Mouse (Mus musculus): ENCODE measurements around the gene Cd24a. TPM values are rescaled to one million over a fixed set of nuclear protein-coding genes. Genes with fewer than 3 reads are reported as not detected.

The Cd24a gene
- polyA plus RNA-seq, 1 experiment from 2014 or later: 938 TPM

GRCm38 (mm10) chr10:43578754-43579380, 783 bp downstream of the Cd24a start:
- Histone ChIP-seq H3K4me3 (ENCODE audit: low read depth, low read length) (peak overlapping the region; percentile 94), H3K36me3 (ENCODE audit: control insufficient read depth, insufficient read depth) (peaks cover 35% of the 10 kb centered on the region), H3K9ac (ENCODE audit: low read depth, low read length) (peak overlapping the region; percentile 99), H3K27ac (ENCODE audit: low read length) (peak overlapping the region; percentile 98), H3K4me2 (ENCODE audit: low read depth, low read length) (peak overlapping the region; percentile 87), H3K9me3 (replicated peaks; ENCODE audit: control insufficient read depth, low read length) (no peaks in the 10 kb centered on the region), H3K27me3 (ENCODE audit: control insufficient read depth, insufficient read depth, low read depth, low read length) (no peaks in the 10 kb centered on the region), H3K4me1 (ENCODE audit: control insufficient read depth, low read depth, low read length) (peaks cover 34% of the 10 kb centered on the region)
- WGBS (ENCODE audit: insufficient replicate concordance): under 1% methylated on average over 64 of the region's 65 CpGs
- peak; percentile 83 for ATAC-seq (ENCODE audit: low read depth)

GRCm38 (mm10) chr10:43579381-43580261, 1.5 kb downstream of the Cd24a start:
- Histone ChIP-seq H3K4me2 (ENCODE audit: low read depth, low read length) (peak overlapping the region; percentile 87), H3K9me3 (replicated peaks; ENCODE audit: control insufficient read depth, low read length) (no peaks in the 10 kb centered on the region), H3K9ac (ENCODE audit: low read depth, low read length) (peak overlapping the region; percentile 99), H3K36me3 (ENCODE audit: control insufficient read depth, insufficient read depth) (peaks cover 41% of the 10 kb centered on the region), H3K4me1 (ENCODE audit: control insufficient read depth, low read depth, low read length) (peaks cover 34% of the 10 kb centered on the region), H3K27me3 (ENCODE audit: control insufficient read depth, insufficient read depth, low read depth, low read length) (no peaks in the 10 kb centered on the region), H3K27ac (ENCODE audit: low read length) (peak overlapping the region; percentile 98), H3K4me3 (ENCODE audit: low read depth, low read length) (peak overlapping the region; percentile 94)
- ATAC-seq (ENCODE audit: low read depth): peak; percentile 19
- WGBS (ENCODE audit: insufficient replicate concordance): under 1% methylated on average over 49 of the region's 49 CpGs

GRCm38 (mm10) chr10:43580649-43581078, 2.6 kb downstream of the Cd24a start:
- ATAC-seq (ENCODE audit: low read depth): no peak
- H3K4me3 ChIP-seq (ENCODE audit: low read depth, low read length): peak overlapping the region; percentile 94

DNA sequence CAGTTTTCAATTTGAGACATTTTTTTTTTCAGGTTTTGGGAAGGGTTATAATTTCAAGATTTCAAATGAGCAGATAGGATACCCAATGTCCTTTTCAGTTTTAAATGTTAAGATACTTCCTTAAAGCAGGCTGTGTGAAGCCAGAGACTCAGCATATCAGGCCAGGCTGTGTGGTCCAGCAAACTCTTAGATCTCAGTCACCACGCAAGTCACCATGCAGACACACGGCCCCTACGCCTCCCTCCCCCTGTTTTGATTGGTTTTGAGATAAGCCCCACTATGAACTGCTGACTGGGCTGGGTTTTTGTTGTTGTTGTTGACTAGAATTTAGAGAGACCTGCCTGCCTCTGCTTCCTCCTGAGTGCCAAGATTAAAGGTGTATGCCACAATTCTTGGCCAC, 3.2 kb downstream of the Cd24a start:
- peak overlapping the region; percentile 94 for H3K4me3 ChIP-seq (ENCODE audit: low read depth, low read length)
- H3K36me3 ChIP-seq (ENCODE audit: control insufficient read depth, insufficient read depth): peaks cover 47% of the 10 kb centered on the region
- peak overlapping the region; percentile 99 for H3K9ac ChIP-seq (ENCODE audit: low read depth, low read length)
- peak overlapping the region; percentile 98 for H3K27ac ChIP-seq (ENCODE audit: low read length)
- WGBS (ENCODE audit: insufficient replicate concordance): 18% methylated on average over 3 of the region's 3 CpGs
- no peaks in the 10 kb centered on the region for H3K9me3 ChIP-seq (replicated peaks; ENCODE audit: control insufficient read depth, low read length)
- peak overlapping the region; percentile 87 for H3K4me2 ChIP-seq (ENCODE audit: low read depth, low read length)
- ATAC-seq (ENCODE audit: low read depth): no peak
- no peaks in the 10 kb centered on the region for H3K27me3 ChIP-seq (ENCODE audit: control insufficient read depth, insufficient read depth, low read depth, low read length)
- peaks cover 26% of the 10 kb centered on the region for H3K4me1 ChIP-seq (ENCODE audit: control insufficient read depth, low read depth, low read length)

More at GRCm38 (mm10) chr10:43580649-43581078, 2.6 kb downstream of the Cd24a start:
- Histone ChIP-seq H3K4me1 (ENCODE audit: control insufficient read depth, low read depth, low read length) (peaks cover 32% of the 10 kb centered on the region), H3K9ac (ENCODE audit: low read depth, low read length) (peak overlapping the region; percentile 99), H3K36me3 (ENCODE audit: control insufficient read depth, insufficient read depth) (peaks cover 47% of the 10 kb centered on the region), H3K27ac (ENCODE audit: low read length) (peak overlapping the region; percentile 98), H3K4me2 (ENCODE audit: low read depth, low read length) (peak overlapping the region; percentile 87), H3K9me3 (replicated peaks; ENCODE audit: control insufficient read depth, low read length) (no peaks in the 10 kb centered on the region), H3K27me3 (ENCODE audit: control insufficient read depth, insufficient read depth, low read depth, low read length) (no peaks in the 10 kb centered on the region)
- 2% methylated on average over 15 of the region's 15 CpGs for WGBS (ENCODE audit: insufficient replicate concordance)

GRCm38 (mm10) chr10:43584538-43584937, 6.5 kb downstream of the Cd24a start:
- no peaks in the 10 kb centered on the region for H3K9me3 ChIP-seq (replicated peaks; ENCODE audit: control insufficient read depth, low read length)
- no peak overlapping the region for H3K4me3 ChIP-seq (ENCODE audit: low read depth, low read length)
- peak overlapping the region; percentile 14 for H3K27ac ChIP-seq (ENCODE audit: low read length)
- H3K27me3 ChIP-seq (ENCODE audit: control insufficient read depth, insufficient read depth, low read depth, low read length): no peaks in the 10 kb centered on the region
- 91% methylated on average over 4 of the region's 4 CpGs for WGBS (ENCODE audit: insufficient replicate concordance)
- H3K9ac ChIP-seq (ENCODE audit: low read depth, low read length): no peak overlapping the region
- peaks cover 29% of the 10 kb centered on the region for H3K4me1 ChIP-seq (ENCODE audit: control insufficient read depth, low read depth, low read length)
- ATAC-seq (ENCODE audit: low read depth): no peak; the same call in 1 of the 2 replicates
- H3K4me2 ChIP-seq (ENCODE audit: low read depth, low read length): no peak overlapping the region
- peaks cover 47% of the 10 kb centered on the region for H3K36me3 ChIP-seq (ENCODE audit: control insufficient read depth, insufficient read depth)

- no peak overlapping the region for H3K4me3 ChIP-seq (ENCODE audit: low read depth, low read length)
- WGBS (ENCODE audit: insufficient replicate concordance): 36% methylated on average over 8 of the region's 8 CpGs
- H3K4me2 ChIP-seq (ENCODE audit: low read depth, low read length): no peak overlapping the region
- H3K4me1 ChIP-seq (ENCODE audit: control insufficient read depth, low read depth, low read length): peaks cover 41% of the 10 kb centered on the region
- no peak for ATAC-seq (ENCODE audit: low read depth)
- H3K9ac ChIP-seq (ENCODE audit: low read depth, low read length): peak overlapping the region; percentile 9; the same call in 1 of the 2 replicates
- H3K36me3 ChIP-seq (ENCODE audit: control insufficient read depth, insufficient read depth): peaks cover 15% of the 10 kb centered on the region
- H3K9me3 ChIP-seq (replicated peaks; ENCODE audit: control insufficient read depth, low read length): no peaks in the 10 kb centered on the region
- peak overlapping the region; percentile 79 for H3K27ac ChIP-seq (ENCODE audit: low read length)
- H3K27me3 ChIP-seq (ENCODE audit: control insufficient read depth, insufficient read depth, low read depth, low read length): no peaks in the 10 kb centered on the region
These were observed 10.5 kb downstream of the Cd24a start for GRCm38 (mm10) chr10:43588470-43589177.

DNA sequence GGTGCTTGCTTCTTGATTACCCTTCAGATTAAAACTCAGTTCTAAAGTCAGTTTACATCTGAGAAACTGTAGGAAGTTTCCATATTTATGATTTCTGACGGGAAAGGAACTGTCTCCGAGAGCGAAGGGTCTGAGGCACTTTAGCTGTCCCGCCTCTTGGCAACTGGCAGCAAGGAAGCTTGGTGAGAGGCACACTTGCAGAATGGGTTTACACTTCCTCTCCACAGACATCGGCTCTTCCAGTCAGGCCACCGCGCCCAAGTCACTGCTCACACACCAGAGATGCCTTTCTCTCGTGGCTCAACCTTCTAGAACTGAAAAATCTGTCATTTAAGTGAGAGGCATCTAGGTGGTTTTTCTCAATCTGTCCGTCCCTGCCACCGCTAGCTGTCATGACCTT, 13.4 kb downstream of the Cd24a start:
- Histone ChIP-seq H3K9ac (ENCODE audit: low read depth, low read length) (no peak overlapping the region), H3K36me3 (ENCODE audit: control insufficient read depth, insufficient read depth) (no peaks in the 10 kb centered on the region), H3K4me2 (ENCODE audit: low read depth, low read length) (0 out of 2 replicates have a peak overlapping the region, but pooled peaks have one; percentile 10), H3K4me3 (ENCODE audit: low read depth, low read length) (no peak overlapping the region), H3K27ac (ENCODE audit: low read length) (peak overlapping the region; percentile 58), H3K27me3 (ENCODE audit: control insufficient read depth, insufficient read depth, low read depth, low read length) (no peaks in the 10 kb centered on the region), H3K9me3 (replicated peaks; ENCODE audit: control insufficient read depth, low read length) (no peaks in the 10 kb centered on the region), H3K4me1 (ENCODE audit: control insufficient read depth, low read depth, low read length) (peaks cover 62% of the 10 kb centered on the region)
- 37% methylated on average over 10 of the region's 10 CpGs for WGBS (ENCODE audit: insufficient replicate concordance)
- no peak for ATAC-seq (ENCODE audit: low read depth)

- no peaks in the 10 kb centered on the region for H3K9me3 ChIP-seq (replicated peaks; ENCODE audit: control insufficient read depth, low read length)
- H3K9ac ChIP-seq (ENCODE audit: low read depth, low read length): peak overlapping the region; percentile 71
- peak overlapping the region; percentile 65 for H3K4me3 ChIP-seq (ENCODE audit: low read depth, low read length)
- H3K36me3 ChIP-seq (ENCODE audit: control insufficient read depth, insufficient read depth): no peaks in the 10 kb centered on the region
- ATAC-seq (ENCODE audit: low read depth): peak; percentile 88
- peak overlapping the region; percentile 57 for H3K4me2 ChIP-seq (ENCODE audit: low read depth, low read length)
- 36% methylated on average over 5 of the region's 5 CpGs for WGBS (ENCODE audit: insufficient replicate concordance)
- H3K27ac ChIP-seq (ENCODE audit: low read length): peak overlapping the region; percentile 97
- peaks cover 73% of the 10 kb centered on the region for H3K4me1 ChIP-seq (ENCODE audit: control insufficient read depth, low read depth, low read length)
- H3K27me3 ChIP-seq (ENCODE audit: control insufficient read depth, insufficient read depth, low read depth, low read length): no peaks in the 10 kb centered on the region
These were observed 15.1 kb downstream of the Cd24a start for GRCm38 (mm10) chr10:43593182-43593581.

All from liver, embryonic 16.5 days (tissue).